Mouse (Mus musculus) bone marrow macrophage, adult 2 months (primary cell): ENCODE data around the gene Pip4p1. TPM values are rescaled to one million over a fixed set of nuclear protein-coding genes. Genes with fewer than 3 reads are reported as not detected.

Experiments used
- H3K27ac ChIP-seq: 2 replicates; pipeline ENCODE4 v1.5.1; 2012; ENCODE audit warnings: low read depth, low read length; ENCODE audit not compliant: insufficient read depth
- H3K4me1 ChIP-seq: 2 replicates; pipeline ENCODE4 v1.6.1; 2012; ENCODE audit warnings: low read length; ENCODE audit not compliant: control insufficient read depth, insufficient read depth
- H3K4me3 ChIP-seq: 2 replicates; pipeline ENCODE4 v1.5.1; 2012; ENCODE audit warnings: mild to moderate bottlenecking, low read length, moderate library complexity; ENCODE audit not compliant: insufficient read depth
- CTCF ChIP-seq: IDR thresholded peaks from 2 replicates; pipeline ENCODE4 v1.5.1; 2012; ENCODE audit warnings: low read depth, mild to moderate bottlenecking, low read length, moderate library complexity
- POLR2A ChIP-seq: IDR thresholded peaks from 2 replicates; pipeline ENCODE4 v1.6.1; 2012; ENCODE audit warnings: mild to moderate bottlenecking, low read depth, low read length, borderline replicate concordance
- polyA plus RNA-seq: library from polyadenylated mRNA; stranded (reverse); fragments of >200 nt; gene quantifications from 2 replicates; pipeline ENCODE4 v1.2.4, GENCODE M21; 2012; ENCODE audit not compliant: missing spikeins, insufficient read depth, insufficient read length

Pip4p1 gene
- polyA plus RNA-seq, 1 experiment, result 131 TPM

DNA sequence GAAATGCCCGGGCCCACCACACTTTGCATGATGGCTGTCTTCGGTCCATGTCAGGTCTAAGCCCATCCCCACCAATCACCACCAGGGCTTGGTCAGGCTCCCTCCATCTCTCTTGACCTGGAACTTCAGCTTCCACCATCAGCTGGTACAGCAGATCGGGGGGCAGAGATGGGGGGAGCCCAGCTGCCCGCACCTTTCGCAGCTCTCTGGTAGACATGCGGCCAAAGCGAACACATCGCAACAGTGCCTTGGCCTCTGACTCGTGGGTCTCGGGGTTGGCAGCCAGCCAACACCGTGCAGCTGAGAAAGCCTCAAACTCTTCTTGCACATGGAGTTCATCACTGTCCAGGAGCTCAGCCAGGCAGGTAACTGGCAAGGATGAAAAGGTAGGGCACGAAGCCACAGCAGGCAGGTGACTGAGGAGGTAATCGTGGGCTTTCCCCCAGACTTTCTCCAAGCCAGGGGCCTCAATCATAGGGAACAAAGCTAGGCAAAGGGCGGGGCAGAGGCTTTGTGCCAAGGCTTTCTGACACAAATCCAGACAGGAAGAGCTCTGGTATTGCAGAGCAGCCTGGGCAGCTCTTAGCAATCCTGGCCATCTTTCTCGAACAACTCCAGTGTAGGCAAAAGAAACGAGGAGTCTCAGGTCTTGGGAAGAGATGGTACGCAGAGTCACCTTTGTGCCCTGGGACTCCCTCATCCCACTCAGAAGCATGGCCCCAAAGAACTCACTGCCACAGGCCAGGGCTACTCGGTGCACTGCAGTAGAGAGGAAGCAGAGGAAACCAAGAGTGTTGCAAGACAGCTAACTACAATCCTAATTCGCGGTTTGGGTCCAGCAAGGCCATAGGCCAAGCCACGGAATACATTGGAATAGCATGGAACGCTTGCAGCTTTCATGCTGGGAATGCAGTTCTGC lies 37.9 kb downstream of the Pip4p1 start:
- TF ChIP-seq POLR2A (no peak), CTCF (no peak)
- peak overlapping the region; percentile 84 for H3K27ac ChIP-seq
- H3K4me3 ChIP-seq, result peak overlapping the region; percentile 29
- peaks cover 49% of the 10 kb centered on the region for H3K4me1 ChIP-seq

DNA sequence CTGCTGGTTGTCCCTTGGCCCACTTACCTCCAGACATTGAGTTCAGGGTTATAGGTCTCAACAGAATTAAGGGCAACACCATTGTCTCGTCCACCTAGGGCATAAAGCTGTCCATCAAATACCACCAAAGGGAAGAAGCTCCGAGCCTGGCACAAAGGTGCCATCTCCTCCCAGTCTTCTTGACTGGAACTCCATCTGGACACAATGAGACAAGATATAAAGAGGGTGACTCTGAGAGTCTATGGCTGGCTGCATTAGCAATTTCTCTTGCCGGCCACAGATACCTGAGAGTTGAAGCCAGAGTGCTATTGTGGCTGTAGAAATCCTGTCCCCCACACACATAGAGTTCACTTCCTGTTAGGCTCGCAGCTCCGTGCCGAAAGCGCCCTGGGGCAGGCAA lies 38.6 kb downstream of the Pip4p1 start:
- TF ChIP-seq CTCF (no peak), POLR2A (no peak)
- peak overlapping the region; percentile 84 for H3K27ac ChIP-seq
- H3K4me1 ChIP-seq, result peaks cover 43% of the 10 kb centered on the region
- H3K4me3 ChIP-seq, result peak overlapping the region; percentile 29

DNA sequence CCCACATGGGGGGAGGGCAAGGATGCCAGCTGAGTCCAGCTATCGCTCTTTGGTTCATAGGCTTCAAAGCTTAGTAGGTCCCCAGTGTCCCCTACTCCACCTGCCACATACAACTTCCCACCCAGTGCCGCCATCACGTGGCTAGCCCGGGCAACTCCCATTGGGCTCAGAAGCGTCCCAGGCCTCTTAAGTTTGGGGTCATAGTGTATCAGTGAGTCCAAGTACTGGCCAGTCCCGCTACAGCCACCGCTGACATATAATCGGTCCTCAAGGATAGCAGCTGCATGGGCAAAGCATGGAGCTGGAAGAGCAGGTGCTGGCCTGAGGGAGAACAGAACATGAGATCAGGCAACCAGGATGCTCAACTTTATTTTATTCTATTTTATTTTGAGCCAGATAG lies 39.0 kb downstream of the Pip4p1 start:
- Histone ChIP-seq H3K4me1 (peaks cover 39% of the 10 kb centered on the region), H3K27ac (no peak overlapping the region), H3K4me3 (no peak overlapping the region)
- TF ChIP-seq CTCF (no peak), POLR2A (no peak)

DNA sequence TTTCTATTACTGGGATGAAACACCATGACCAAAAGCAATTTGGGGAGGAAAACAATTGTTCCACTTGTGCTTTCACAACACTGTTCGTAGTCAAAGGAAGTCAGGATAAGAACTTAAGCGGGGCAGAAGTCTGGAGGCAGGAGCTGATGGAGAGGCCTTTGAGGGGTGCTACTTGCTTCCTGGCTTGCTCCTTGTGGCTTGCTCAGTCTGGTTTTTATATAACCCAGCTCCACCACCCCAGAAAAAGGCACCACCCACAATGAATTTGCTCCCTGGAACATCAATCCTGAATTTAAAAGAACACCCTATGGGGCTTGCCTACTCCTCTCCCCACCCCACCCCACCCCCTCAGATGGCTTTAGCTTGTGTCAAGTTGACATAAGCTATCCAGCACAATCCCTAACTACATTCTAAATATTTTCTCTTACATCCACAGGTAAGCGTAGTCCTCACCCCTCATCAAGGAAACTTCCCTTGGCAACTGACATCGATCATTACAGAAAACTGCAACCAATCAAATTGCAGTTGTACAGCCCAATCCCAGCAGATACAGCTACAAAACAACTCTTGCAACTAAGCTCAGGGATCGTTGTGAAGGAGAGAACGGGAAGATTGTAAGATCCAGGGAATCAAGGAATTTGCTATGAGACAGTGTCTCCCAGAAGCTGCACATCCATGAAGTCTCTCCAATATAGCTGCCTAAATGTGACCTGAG lies 54.3 kb downstream of the Pip4p1 start:
- Histone ChIP-seq H3K4me1 (peaks cover 19% of the 10 kb centered on the region), H3K27ac (no peak overlapping the region), H3K4me3 (no peak overlapping the region)
- TF ChIP-seq CTCF (no peak), POLR2A (no peak)

Other genes starting within 250 kb of the Pip4p1 start
- not detected in 2 replicates for gene Olfr747, start 237.7 kb downstream of the Pip4p1 start, polyA plus RNA-seq
- not detected in 2 replicates for gene Olfr748, start 223.5 kb downstream of the Pip4p1 start, polyA plus RNA-seq
- not detected in 2 replicates for gene Olfr749, start 185.8 kb downstream of the Pip4p1 start, polyA plus RNA-seq
- 49.3 and 55.7 TPM in 2 replicates for gene Ttc5, start 145.3 kb downstream of the Pip4p1 start, polyA plus RNA-seq
- not detected in 2 replicates for gene Ccnb1ip1, start 123.1 kb downstream of the Pip4p1 start, polyA plus RNA-seq
- gene Parp2, start 123.0 kb downstream of the Pip4p1 start, polyA plus RNA-seq, result 75.2 and 77.4 TPM in 2 replicates
- gene Tep1, start 60.3 kb downstream of the Pip4p1 start, polyA plus RNA-seq, result 206 and 269 TPM in 2 replicates
- gene Klhl33, start 33.3 kb downstream of the Pip4p1 start, polyA plus RNA-seq, result 2.0 and 2.1 TPM in 2 replicates
- 51.1 and 57.9 TPM in 2 replicates for gene Osgep, start 6.0 kb downstream of the Pip4p1 start, polyA plus RNA-seq
- gene Apex1, start 5.9 kb downstream of the Pip4p1 start, polyA plus RNA-seq, result 16.7 and 21.3 TPM in 2 replicates
- gene Pnp, start 226 bp upstream of the Pip4p1 start, polyA plus RNA-seq, result 219 and 232 TPM in 2 replicates
- gene Gm49342, start 13.7 kb upstream of the Pip4p1 start, polyA plus RNA-seq, result 7.7 and 45.7 TPM in 2 replicates
- gene Pnp2, start 25.1 kb upstream of the Pip4p1 start, polyA plus RNA-seq, result 1.7 and 4.5 TPM in 2 replicates
- gene Rnase10, start 76.9 kb upstream of the Pip4p1 start, polyA plus RNA-seq, result not detected in 2 replicates
- gene Rnase9, start 111.0 kb upstream of the Pip4p1 start, polyA plus RNA-seq, result not detected in 2 replicates
- not detected in 2 replicates for gene Rnase11, start 119.3 kb upstream of the Pip4p1 start, polyA plus RNA-seq
- not detected in 2 replicates for gene Rnase12, start 126.8 kb upstream of the Pip4p1 start, polyA plus RNA-seq
- gene Olfr750, start 143.6 kb upstream of the Pip4p1 start, polyA plus RNA-seq, result not detected in 2 replicates
- 164 and 169 TPM in 2 replicates for gene Rnase4, start 160.2 kb upstream of the Pip4p1 start, polyA plus RNA-seq
- gene Ang, start 160.3 kb upstream of the Pip4p1 start, polyA plus RNA-seq, result 31.9 and 39.4 TPM in 2 replicates
- gene Eddm3b, start 183.6 kb upstream of the Pip4p1 start, polyA plus RNA-seq, result not detected in 2 replicates
- gene Rnase6, start 193.1 kb upstream of the Pip4p1 start, polyA plus RNA-seq, result 25.6 and 26.6 TPM in 2 replicates
- gene Rnase1, start 215.9 kb upstream of the Pip4p1 start, polyA plus RNA-seq, result not detected in 2 replicates
- gene Rnase2b, start 231.4 kb upstream of the Pip4p1 start, polyA plus RNA-seq, result not detected in 2 replicates